Comparison of ENCODE assay signal across 9 mouse cellular contexts in the genomic region with DNA sequence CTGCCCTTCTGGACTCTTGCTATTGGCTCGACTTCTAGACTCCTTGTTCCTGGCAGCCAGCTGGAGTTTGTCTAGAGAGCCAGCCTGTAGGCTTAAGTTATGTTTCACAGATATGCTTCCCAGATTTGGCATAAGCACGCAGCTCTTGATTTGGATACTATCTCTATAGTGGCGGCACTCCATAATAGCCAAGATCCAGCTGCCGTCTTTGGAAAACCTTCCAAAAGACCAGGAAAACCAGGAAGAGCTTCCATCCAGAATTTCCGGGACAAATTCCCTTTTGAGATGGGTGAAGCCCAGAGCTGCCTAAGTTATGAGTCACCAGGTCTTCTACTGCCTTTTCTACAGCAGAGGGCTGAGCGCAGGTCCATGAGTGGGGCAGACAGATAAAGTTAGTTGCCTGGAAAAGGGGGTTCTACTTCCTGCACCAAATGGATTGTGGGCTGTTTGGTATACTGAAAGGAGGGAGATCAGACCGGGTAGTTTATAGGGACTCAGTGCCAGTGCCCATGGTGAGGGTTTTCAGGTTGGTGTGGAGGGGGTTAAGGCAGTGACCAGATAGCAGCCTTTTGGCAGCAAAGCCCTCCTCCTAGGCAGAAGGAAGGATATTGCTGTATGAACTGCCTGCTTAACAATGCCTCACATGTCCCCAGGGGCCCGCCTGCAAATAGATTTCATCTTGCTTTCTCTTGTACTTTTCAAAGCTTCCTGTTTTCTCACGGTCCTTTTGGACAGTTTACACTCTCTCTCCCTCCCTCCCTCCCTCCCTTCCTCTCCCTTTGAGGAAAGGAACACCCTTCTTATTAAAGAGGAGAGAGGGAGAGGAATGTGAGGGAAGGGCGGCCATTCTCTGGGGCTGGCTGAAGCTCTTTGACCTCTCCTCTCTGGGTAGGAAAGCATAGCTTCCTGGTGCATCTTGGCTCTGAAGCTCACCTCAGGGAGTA. TPM values are rescaled to one million over a fixed set of nuclear protein-coding genes. Genes with fewer than 3 reads are reported as not detected.
DNase-seq lines count a peak whose midpoint lies in the region; ATAC-seq lines count a peak whose summit lies in the region.
"Had no signal": no experiment of that assay in that cellular context is flagged by ENCODE, and none has a peak within 500 bp of the region (broad histone marks: within the 10 kb centered on the region; RNA-seq: fewer than 3 reads in every experiment).

No protein-coding gene starts in this region.

- H3K27ac ChIP-seq in neural tube, embryonic 11.5 days (ENCODE audit: low read depth, low read length), result peak overlapping the region; percentile 29; the same call in 1 of the 2 replicates
- H3K27ac ChIP-seq in forebrain, embryonic 14.5 days (ENCODE audit: low read depth, low read length), result peak overlapping the region; percentile 27; the same call in 1 of the 2 replicates
- peak overlapping the region; percentile 76 for H3K27ac ChIP-seq in midbrain, embryonic 10.5 days (replicated peaks)

- 61% methylated on average over 10 of the region's 10 CpGs for WGBS in neural tube, embryonic 11.5 days
- 70% methylated on average over 10 of the region's 10 CpGs for WGBS in forebrain, embryonic 14.5 days
- WGBS in midbrain, embryonic 10.5 days, result 73% methylated on average over 10 of the region's 10 CpGs

- no peaks in the 10 kb centered on the region for H3K9me3 ChIP-seq in neural tube, embryonic 11.5 days (ENCODE audit: control insufficient read depth, low read length)
- H3K9me3 ChIP-seq in forebrain, embryonic 14.5 days (replicated peaks; ENCODE audit: control insufficient read depth, low read length), result no peaks in the 10 kb centered on the region
- no peaks in the 10 kb centered on the region for H3K9me3 ChIP-seq in midbrain, embryonic 10.5 days (replicated peaks)
- H3K9me3 ChIP-seq: G1E had no signal

- H3K36me3 ChIP-seq in neural tube, embryonic 11.5 days (ENCODE audit: control insufficient read depth, insufficient read depth, low read length), result no peaks in the 10 kb centered on the region
- no peaks in the 10 kb centered on the region for H3K36me3 ChIP-seq in forebrain, embryonic 14.5 days (ENCODE audit: control insufficient read depth, insufficient read depth, low read length)
- no peaks in the 10 kb centered on the region for H3K36me3 ChIP-seq in midbrain, embryonic 10.5 days
- H3K36me3 ChIP-seq: G1E had no signal

- H3K4me3 ChIP-seq in neural tube, embryonic 11.5 days (ENCODE audit: low read depth, low read length), result no peak overlapping the region
- H3K4me3 ChIP-seq in forebrain, embryonic 14.5 days (ENCODE audit: low read depth, low read length), result no peak overlapping the region
- H3K4me3 ChIP-seq in midbrain, embryonic 10.5 days, result no peak overlapping the region

- peak; percentile 50 for DNase-seq in neural tube, embryonic 11.5 days (ENCODE audit: low spot score)
- DNase-seq in neural tube, embryonic 10.5 days (ENCODE audit: extremely low spot score, low spot score), result no peak
- peak; percentile 15 for DNase-seq in forebrain, embryonic 14.5 days (ENCODE audit: low spot score)
- DNase-seq in heart, postnatal 4 days, result peak; percentile 79
- peak; percentile 24 to 62 for DNase-seq in left cerebral cortex, postnatal 14 days (ENCODE audit: low spot score in 2 of 2)
- peak; percentile 44 for DNase-seq in midbrain, embryonic 10.5 days (ENCODE audit: low spot score)
- DNase-seq in retina, embryonic 14.5 days (ENCODE audit: low spot score), result no peak

- H3K27me3 ChIP-seq in neural tube, embryonic 11.5 days (ENCODE audit: control insufficient read depth, insufficient read depth, low read length), result no peaks in the 10 kb centered on the region
- H3K27me3 ChIP-seq in forebrain, embryonic 14.5 days (replicated peaks; ENCODE audit: control insufficient read depth, insufficient read depth, low read length), result no peaks in the 10 kb centered on the region
- no peaks in the 10 kb centered on the region for H3K27me3 ChIP-seq in midbrain, embryonic 10.5 days (ENCODE audit: low read depth, poor library complexity, severe bottlenecking)

- peaks cover 7% of the 10 kb centered on the region; the same call in 1 of the 2 replicates for H3K4me1 ChIP-seq in neural tube, embryonic 11.5 days (ENCODE audit: control insufficient read depth, insufficient read depth, low read length)
- H3K4me1 ChIP-seq in forebrain, embryonic 14.5 days (ENCODE audit: control insufficient read depth, insufficient read depth, low read length), result peaks cover 6% of the 10 kb centered on the region; the same call in 1 of the 2 replicates
- H3K4me1 ChIP-seq in midbrain, embryonic 10.5 days, result peaks cover 25% of the 10 kb centered on the region

- intact Hi-C loops in left cerebral cortex, postnatal 14 days (cut with DNase I), result loop anchor here (5.0 kb wide), 1 partner anchor 46 kb away; no protein-coding TSS in a partner anchor

- H3K9ac ChIP-seq in neural tube, embryonic 11.5 days (ENCODE audit: low read length), result no peak overlapping the region
- no peak overlapping the region for H3K9ac ChIP-seq in forebrain, embryonic 14.5 days (ENCODE audit: low read length)

- no peak for ATAC-seq in neural tube, embryonic 11.5 days (ENCODE audit: insufficient read depth, low FRiP score, low TSS enrichment)
- ATAC-seq in forebrain, embryonic 14.5 days, result peak; percentile 37; the same call in 1 of the 2 replicates
- no peak for ATAC-seq in CD4-positive, CD25-positive, alpha-beta regulatory T cell, adult 4 months

- no peak overlapping the region for H3K4me2 ChIP-seq in neural tube, embryonic 11.5 days (ENCODE audit: low read depth)
- H3K4me2 ChIP-seq in forebrain, embryonic 14.5 days (ENCODE audit: low read length), result no peak overlapping the region

RNA-seq across cellular contexts. Expression of gene Zfp366, which starts 53.9 kb away (rescaled TPM):
- polyA plus RNA-seq in neural tube, embryonic 11.5 days (2014; fragmentation: Nextera tagmentation; extraction: Ambion mirVana), result 0.85 and 1.2 TPM in 2 replicates
- polyA plus RNA-seq in forebrain, embryonic 14.5 days (2014; fragmentation: Nextera tagmentation; extraction: Ambion mirVana), result 0.43 and 0.78 TPM in 2 replicates
- total RNA-seq in heart, postnatal 4 days (2021), result 10 to 100 TPM in 1 of 2 experiments, 1 to 10 TPM in 1; 7.2 to 10.1 TPM
- 1 to 10 TPM; 5.1 to 8.1 TPM for total RNA-seq in left cerebral cortex, postnatal 14 days (2021)
- polyA plus RNA-seq in midbrain, embryonic 10.5 days (2016; fragmentation: Nextera tagmentation; extraction: Ambion mirVana), result 0.37 and 0.44 TPM in 2 replicates
- polyA plus RNA-seq in CD4-positive, CD25-positive, alpha-beta regulatory T cell, adult 4 months (2017; shearing (Covaris generic)), result under 1 TPM in 1 of 2 experiments, not detected in 1; 0.09 TPM
- polyA plus RNA-seq: G1E had no signal

Comparison
In these comparisons a context has a peak if more than half of its experiments do, and no peak if none do; other contexts are left out.
1. DNase-seq: peak in neural tube, embryonic 11.5 days (single experiment), forebrain, embryonic 14.5 days (single experiment), heart, postnatal 4 days (single experiment), left cerebral cortex, postnatal 14 days (2 of 2) and midbrain, embryonic 10.5 days (single experiment); none in neural tube, embryonic 10.5 days (single experiment) and retina, embryonic 14.5 days (single experiment).
2. Peak in every context shown above with its lines, with median percentiles within 50 percentile points of each other: H3K27ac ChIP-seq.